Mouse (Mus musculus) MEL (cell line): ENCODE measurements around the gene Rnf114. TPM values are rescaled to one million over a fixed set of nuclear protein-coding genes. Genes with fewer than 3 reads are reported as not detected.

Source experiments
- DNase-seq: peaks from one replicate; pipeline ENCODE4 v3.0.0; 2011; ENCODE audit warnings: low read depth, low spot score
- H3K27ac ChIP-seq: 2 replicates; pipeline ENCODE4 v1.5.1; 2012; ENCODE audit warnings: low read depth, mild to moderate bottlenecking, control low read depth, low read length, moderate library complexity; ENCODE audit not compliant: control insufficient read depth
- H3K27me3 ChIP-seq, 2 experiments: fragments of 150-350 bp in 1 of 2; sonication (generic) in 1 of 2; 2 replicates each; pipeline ENCODE4 v1.6.1; 2012; ENCODE audit warnings: low read length in 2 of 2, mild to moderate bottlenecking in 2 of 2, improper control_type of control experiment in 1 of 2, moderate library complexity in 1 of 2; ENCODE audit not compliant: insufficient read depth in 2 of 2, control insufficient read depth in 1 of 2
- H3K36me3 ChIP-seq, 2 experiments: 2 replicates each; pipeline ENCODE4 v1.6.1; 2012 to 2014; ENCODE audit warnings: low read length in 2 of 2, improper control_type of control experiment in 1 of 2, inconsistent platforms in 1 of 2, mild to moderate bottlenecking in 1 of 2; ENCODE audit not compliant: insufficient read depth in 2 of 2, control insufficient read depth in 1 of 2
- H3K4me1 ChIP-seq, 2 experiments: fragments of 150-350 bp in 1 of 2; sonication (generic) in 1 of 2; 2 replicates each; pipeline ENCODE4 v1.6.1; 2012; ENCODE audit warnings: low read length in 2 of 2, improper control_type of control experiment in 1 of 2, mild to moderate bottlenecking in 1 of 2; ENCODE audit not compliant: insufficient read depth in 2 of 2, control insufficient read depth in 1 of 2
- H3K4me3 ChIP-seq, 2 experiments: fragments of 150-350 bp in 1 of 2; sonication (generic) in 1 of 2; 2 replicates each; pipeline ENCODE4 v1.5.1; 2012; ENCODE audit warnings: low read depth in 2 of 2, low read length in 2 of 2, mild to moderate bottlenecking in 2 of 2, moderate library complexity in 2 of 2, control low read depth in 1 of 2, improper control_type of control experiment in 1 of 2; ENCODE audit not compliant: control insufficient read depth in 1 of 2, insufficient read depth in 1 of 2
- H3K79me2 ChIP-seq: 2 replicates; pipeline ENCODE4 v1.6.1; 2012; ENCODE audit warnings: mild to moderate bottlenecking, low read length, moderate library complexity; ENCODE audit not compliant: control insufficient read depth, poor library complexity, insufficient read depth
- H3K9ac ChIP-seq: 2 replicates; pipeline ENCODE4 v1.6.1; 2012; ENCODE audit warnings: low read depth, mild to moderate bottlenecking, control low read depth, low read length, moderate library complexity; ENCODE audit not compliant: control insufficient read depth, poor library complexity, severe bottlenecking
- H3K9me3 ChIP-seq: fragments of 150-350 bp; sonication (generic); replicated peaks from 2 replicates; pipeline ENCODE4 v1.6.1; 2012; ENCODE audit warnings: mild to moderate bottlenecking, low read length, improper control_type of control experiment, moderate library complexity; ENCODE audit not compliant: insufficient read depth
- CTCF ChIP-seq, 3 experiments: IDR thresholded peaks in 2 of 3; conservative IDR thresholded peaks in 1 of 3; 2 replicates each; pipeline ENCODE4 v1.5.1; 2011 to 2012; ENCODE audit warnings: low read length in 3 of 3, low read depth in 2 of 3, mild to moderate bottlenecking in 2 of 3, improper control_type of control experiment in 1 of 3, inconsistent platforms in 1 of 3, mixed read lengths in 1 of 3, moderate library complexity in 1 of 3; ENCODE audit not compliant: control insufficient read depth in 1 of 3, insufficient read depth in 1 of 3, poor library complexity in 1 of 3, severe bottlenecking in 1 of 3
- EP300 ChIP-seq, 2 experiments: IDR thresholded peaks; 2 replicates each; pipeline ENCODE4 v1.6.1; 2011; ENCODE audit warnings: improper control_type of control experiment in 2 of 2, low read length in 2 of 2, low read depth in 1 of 2, mild to moderate bottlenecking in 1 of 2
- ETS1 ChIP-seq: IDR thresholded peaks from 2 replicates; pipeline ENCODE4 v1.6.1; 2012; ENCODE audit warnings: low read depth, mild to moderate bottlenecking, inconsistent platforms, low read length, improper control_type of control experiment, moderate library complexity
- GABPA ChIP-seq: IDR thresholded peaks from 2 replicates; pipeline ENCODE4 v1.6.1; 2012; ENCODE audit warnings: low read depth, mild to moderate bottlenecking, inconsistent platforms, low read length, improper control_type of control experiment, moderate library complexity
- GATA1 ChIP-seq: IDR thresholded peaks from 2 replicates; pipeline ENCODE4 v1.6.1; 2011; ENCODE audit warnings: low read depth, low read length, improper control_type of control experiment
- HCFC1 ChIP-seq: IDR thresholded peaks from 2 replicates; pipeline ENCODE4 v1.6.1; 2012; ENCODE audit warnings: low read depth, mild to moderate bottlenecking, inconsistent platforms, low read length, improper control_type of control experiment, moderate library complexity
- JUND ChIP-seq: IDR thresholded peaks from 2 replicates; pipeline ENCODE4 v1.6.1; 2011; ENCODE audit warnings: low read depth, mild to moderate bottlenecking, improper control_type of control experiment, low read length
- MAFK ChIP-seq: IDR thresholded peaks from 2 replicates; pipeline ENCODE4 v1.6.1; 2011; ENCODE audit warnings: low read depth, mild to moderate bottlenecking, low read length, improper control_type of control experiment, borderline replicate concordance
- MAX ChIP-seq: IDR thresholded peaks from 2 replicates; pipeline ENCODE4 v1.6.1; 2011; ENCODE audit warnings: low read length, improper control_type of control experiment
- MEF2A ChIP-seq: IDR thresholded peaks from 2 replicates; pipeline ENCODE4 v1.6.1; 2014; ENCODE audit warnings: low read depth, mild to moderate bottlenecking, inconsistent platforms, low read length, improper control_type of control experiment; ENCODE audit not compliant: poor library complexity, insufficient replicate concordance, severe bottlenecking; ENCODE audit errors: extremely low read depth
- MXI1 ChIP-seq: IDR thresholded peaks from 2 replicates; pipeline ENCODE4 v1.6.1; 2011; ENCODE audit warnings: mild to moderate bottlenecking, low read depth, low read length, improper control_type of control experiment
- MYC ChIP-seq: IDR thresholded peaks from 2 replicates; pipeline ENCODE4 v1.6.1; 2011; ENCODE audit warnings: low read depth, mild to moderate bottlenecking, low read length, improper control_type of control experiment, moderate library complexity
- NRF1 ChIP-seq: IDR thresholded peaks from 2 replicates; pipeline ENCODE4 v1.6.1; 2014; ENCODE audit warnings: low read depth, mild to moderate bottlenecking, inconsistent platforms, low read length, improper control_type of control experiment, moderate library complexity; ENCODE audit not compliant: poor library complexity, insufficient read depth, severe bottlenecking
- POLR2A ChIP-seq, 2 experiments: IDR thresholded peaks; 2 replicates each; pipeline ENCODE4 v1.6.1; 2011 to 2012; ENCODE audit warnings: low read length in 2 of 2, mild to moderate bottlenecking in 2 of 2, control low read depth in 1 of 2, improper control_type of control experiment in 1 of 2, low read depth in 1 of 2, moderate library complexity in 1 of 2; ENCODE audit not compliant: control insufficient read depth in 1 of 2, insufficient read depth in 1 of 2, poor library complexity in 1 of 2
- POLR2AphosphoS2 ChIP-seq: IDR thresholded peaks from 2 replicates; pipeline ENCODE4 v1.6.1; 2011; ENCODE audit warnings: low read length, improper control_type of control experiment
- SIN3A ChIP-seq: IDR thresholded peaks from 2 replicates; pipeline ENCODE4 v1.6.1; 2012; ENCODE audit warnings: low read length, improper control_type of control experiment, inconsistent platforms
- TBP ChIP-seq: IDR thresholded peaks from 2 replicates; pipeline ENCODE4 v1.8.0; 2011; ENCODE audit warnings: low read depth, low read length, improper control_type of control experiment
- TCF12 ChIP-seq: IDR thresholded peaks from 2 replicates; pipeline ENCODE4 v1.6.1; 2014; ENCODE audit warnings: low read depth, mild to moderate bottlenecking, inconsistent platforms, low read length, improper control_type of control experiment, moderate library complexity
- USF2 ChIP-seq, 2 experiments: IDR thresholded peaks; 2 replicates each; pipeline ENCODE4 v1.6.1; 2011 to 2012; ENCODE audit warnings: improper control_type of control experiment in 2 of 2, low read length in 2 of 2, borderline replicate concordance in 1 of 2, inconsistent platforms in 1 of 2, low read depth in 1 of 2, mild to moderate bottlenecking in 1 of 2; ENCODE audit not compliant: insufficient read depth in 1 of 2
- ZC3H11A ChIP-seq: IDR thresholded peaks from 2 replicates; pipeline ENCODE4 v1.6.1; 2012; ENCODE audit warnings: low read depth, mild to moderate bottlenecking, inconsistent platforms, low read length, improper control_type of control experiment
- ZKSCAN1 ChIP-seq: IDR thresholded peaks from 2 replicates; pipeline ENCODE4 v1.6.1; 2012; ENCODE audit warnings: low read depth, mild to moderate bottlenecking, inconsistent platforms, low read length, improper control_type of control experiment, moderate library complexity
- ZMIZ1 ChIP-seq: IDR thresholded peaks from 2 replicates; pipeline ENCODE4 v1.6.1; 2012; ENCODE audit warnings: low read depth, mild to moderate bottlenecking, inconsistent platforms, low read length, improper control_type of control experiment, moderate library complexity
- ZNF384 ChIP-seq: IDR thresholded peaks from 2 replicates; pipeline ENCODE4 v1.6.1; 2012; ENCODE audit warnings: low read depth, mild to moderate bottlenecking, inconsistent platforms, low read length, improper control_type of control experiment
- polyA plus RNA-seq, 2 experiments: library from polyadenylated mRNA; stranded (reverse) in 1 of 2; unstranded in 1 of 2; fragments of >175 nt in 1 of 2; fragments of >200 nt in 1 of 2; gene quantifications; 2 replicates each; pipeline versions ENCODE4 v1.2.1 to v1.2.4; 2012; ENCODE audit warnings: low replicate concordance in 2 of 2, low read depth in 1 of 2; ENCODE audit not compliant: insufficient read length in 2 of 2, insufficient read depth in 1 of 2, missing spikeins in 1 of 2
- total RNA-seq: library from RNA; depleted of rRNA; stranded (reverse); fragments of 300-350 nt; gene quantifications from 2 replicates; pipeline ENCODE4 v1.2.3, GENCODE M21; 2012

Rnf114 gene
- total and polyA plus RNA-seq, 3 experiments: 44.0 to 49.2 TPM; not detected in 1

DNA sequence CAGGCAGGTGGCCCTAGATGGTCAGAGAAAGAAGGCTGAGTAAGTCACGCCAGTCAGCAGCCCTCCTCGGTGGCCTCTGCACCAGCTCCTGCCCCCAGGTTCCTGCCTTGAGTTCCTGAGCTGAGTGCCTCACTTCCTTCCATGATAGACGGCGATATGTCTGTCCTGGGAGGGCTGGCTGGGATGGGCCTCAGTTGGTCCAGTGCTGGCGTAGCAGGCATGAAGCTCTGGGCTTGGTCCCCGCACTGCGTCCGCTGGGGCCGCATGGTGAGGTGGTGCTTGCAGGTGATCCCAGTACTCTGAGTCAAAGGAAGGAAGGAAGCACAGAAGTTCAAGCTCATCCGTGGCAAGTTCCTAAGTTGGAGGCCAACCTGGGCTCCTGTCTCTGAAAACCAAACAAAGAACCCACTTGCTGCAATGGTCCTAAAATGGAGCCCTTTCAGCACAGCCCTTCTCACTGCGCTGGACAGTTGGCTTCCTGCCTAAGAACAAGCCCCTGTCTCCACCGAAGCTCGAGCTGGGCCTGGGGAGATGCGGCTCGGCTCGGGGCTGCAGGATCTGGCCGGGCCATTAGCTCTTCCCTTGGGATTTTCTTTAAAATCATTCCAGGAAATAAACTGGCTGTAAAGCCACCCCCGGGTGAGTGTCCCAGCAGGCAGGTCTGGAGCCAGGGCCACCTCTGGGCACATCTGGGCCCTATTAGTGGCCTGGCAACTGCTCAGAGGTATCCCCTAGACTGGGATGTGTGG, 54.2 kb downstream of the Rnf114 start:
- Histone ChIP-seq H3K36me3 (no peaks in the 10 kb centered on the region), H3K9ac (no peak overlapping the region), H3K4me1 (no peaks in the 10 kb centered on the region), H3K27ac (no peak overlapping the region), H3K79me2 (no peaks in the 10 kb centered on the region), H3K4me3 (no peak overlapping the region), H3K27me3 (peaks cover 7 to 12% of the 10 kb centered on the region in 2 experiments), H3K9me3 (no peaks in the 10 kb centered on the region)
- DNase-seq: no peak
- TF ChIP-seq ZNF384 (no peak), SIN3A (no peak), MXI1 (no peak), MAFK (no peak)

DNA sequence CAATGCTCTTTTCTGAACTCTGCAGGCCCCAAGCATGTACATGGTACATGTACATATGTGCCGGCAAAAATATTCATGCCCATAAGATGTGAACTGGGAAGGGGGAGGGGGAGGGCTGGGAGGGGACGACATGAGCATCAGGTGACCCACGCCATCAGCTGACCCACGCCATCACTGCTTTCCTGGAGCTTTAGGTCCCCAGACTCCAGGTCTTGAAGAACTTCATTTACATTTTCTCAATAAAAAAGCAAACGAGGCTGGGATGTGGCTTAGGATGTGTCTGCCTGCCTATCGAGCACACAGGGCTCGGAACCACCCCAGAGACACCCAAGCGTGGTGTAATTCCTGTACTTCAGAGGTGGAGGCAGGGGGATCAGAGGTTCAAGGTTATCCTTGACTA, 55.0 kb downstream of the Rnf114 start:
- H3K9ac ChIP-seq: no peak overlapping the region
- no peak for DNase-seq
- H3K9me3 ChIP-seq: no peaks in the 10 kb centered on the region
- H3K79me2 ChIP-seq: no peaks in the 10 kb centered on the region
- H3K36me3 ChIP-seq: no peaks in the 10 kb centered on the region
- H3K4me3 ChIP-seq: no peak overlapping the region
- peaks cover 13 to 17% of the 10 kb centered on the region in 2 experiments for H3K27me3 ChIP-seq
- H3K4me1 ChIP-seq: no peaks in the 10 kb centered on the region
- TF ChIP-seq POLR2AphosphoS2: no peak
- TF ChIP-seq GATA1: no peak
- no peak for TF ChIP-seq MAX
- no peak for TF ChIP-seq TBP
- no peak for TF ChIP-seq USF2 (IDR thresholded peaks at IDR 0.05; ENCODE audit: borderline replicate concordance in 1 of 2, insufficient read depth in 1 of 2, low read depth in 1 of 2, low read length in 2 of 2)
- no peak for TF ChIP-seq GABPA
- no peak for TF ChIP-seq EP300 (IDR thresholded peaks at IDR 0.05; ENCODE audit: low read depth in 1 of 2, low read length in 2 of 2)
- H3K27ac ChIP-seq: no peak overlapping the region

GRCm38 (mm10) chr2:167548961-167549360, 56.5 kb downstream of the Rnf114 start:
- Histone ChIP-seq H3K4me1 (no peaks in the 10 kb centered on the region), H3K4me3 (no peak overlapping the region), H3K27ac (no peak overlapping the region), H3K36me3 (no peaks in the 10 kb centered on the region), H3K9ac (no peak overlapping the region), H3K9me3 (no peaks in the 10 kb centered on the region), H3K79me2 (no peaks in the 10 kb centered on the region), H3K27me3 (peaks cover 23 to 27% of the 10 kb centered on the region in 2 experiments)
- DNase-seq: no peak
- TF ChIP-seq JUND: no peak
- no peak for TF ChIP-seq POLR2A (IDR thresholded peaks at IDR 0.05; ENCODE audit: control insufficient read depth in 1 of 2, insufficient read depth in 1 of 2, low read depth in 1 of 2, low read length in 2 of 2, poor library complexity in 1 of 2)
- no peak for TF ChIP-seq MEF2A
- TF ChIP-seq TCF12: no peak
- no peak for TF ChIP-seq ZKSCAN1
- no peak for TF ChIP-seq MYC
- TF ChIP-seq ETS1: no peak
- no peak for TF ChIP-seq ZMIZ1
- TF ChIP-seq MAFK: no peak
- TF ChIP-seq CTCF (IDR thresholded peaks at IDR 0.05 in 2 of 3, conservative IDR thresholded peaks at IDR 0.05 in 1 of 3; ENCODE audit: control insufficient read depth in 1 of 3, insufficient read depth in 1 of 3, low read depth in 2 of 3, low read length in 3 of 3, poor library complexity in 1 of 3, severe bottlenecking in 1 of 3): no peak
- TF ChIP-seq HCFC1: no peak
- TF ChIP-seq ZC3H11A: no peak
- no peak for TF ChIP-seq NRF1
